Mouse (Mus musculus) lung, embryonic 14.5 days (tissue): ENCODE results near the gene Ttll13. TPM values are rescaled to one million over a fixed set of nuclear protein-coding genes. Genes with fewer than 3 reads are reported as not detected.

ENCODE experiments used
- ATAC-seq: fragments of 200-750 bp; cut with Nextera tagmentation; 2 replicates; pipeline ENCODE4 v1.8.0; 2017; ENCODE audit warnings: mild to moderate bottlenecking, moderate TSS enrichment, moderate library complexity; ENCODE audit not compliant: insufficient read depth
- DNase-seq: peaks from one replicate; pipeline ENCODE4 v3.0.0-alpha.2; 2015
- H3K27ac ChIP-seq: fragments of 300-500 bp; sonication (generic); 2 replicates; pipeline ENCODE4 v1.5.1; 2014; ENCODE audit warnings: low read depth, mild to moderate bottlenecking, moderate library complexity
- H3K27me3 ChIP-seq: fragments of 300-500 bp; sonication (generic); 2 replicates; pipeline ENCODE4 v1.6.1; 2014; ENCODE audit warnings: low read length, control low read depth; ENCODE audit not compliant: insufficient read depth
- H3K36me3 ChIP-seq: fragments of 300-500 bp; sonication (generic); 2 replicates; pipeline ENCODE4 v1.6.1; 2014; ENCODE audit warnings: control low read depth; ENCODE audit not compliant: insufficient read depth
- H3K4me1 ChIP-seq: fragments of 300-500 bp; sonication (generic); 2 replicates; pipeline ENCODE4 v1.6.1; 2014; ENCODE audit warnings: antibody characterized with exemption, control low read depth; ENCODE audit not compliant: insufficient read depth
- H3K4me2 ChIP-seq: fragments of 300-500 bp; sonication (generic); 2 replicates; pipeline ENCODE4 v1.6.1; 2014; ENCODE audit warnings: mild to moderate bottlenecking
- H3K4me3 ChIP-seq: fragments of 300-500 bp; sonication (generic); 2 replicates; pipeline ENCODE4 v1.5.1; 2014; ENCODE audit warnings: low read depth, low read length
- H3K9ac ChIP-seq: fragments of 300-500 bp; sonication (generic); 2 replicates; pipeline ENCODE4 v1.6.1; 2014
- H3K9me3 ChIP-seq: fragments of 300-500 bp; sonication (generic); 2 replicates; pipeline ENCODE4 v1.6.1; 2016; ENCODE audit warnings: low read depth, low read length, control low read depth
- CTCF ChIP-seq: IDR thresholded peaks from 2 replicates; pipeline ENCODE4 v1.5.1; 2016; ENCODE audit warnings: antibody characterized with exemption, low read depth
- WGBS: fragments of 180-500 bp; shearing (Covaris S2); extraction: QIAGEN DNeasy Blood & Tissue Kit; methylation state at CpG from one replicate; pipeline ENCODE4 v1.1.7; 2014; 5-methylcytosine and 5-hydroxymethylcytosine counted together
- polyA plus RNA-seq: library from polyadenylated mRNA; unstranded; fragments of >200 nt; fragmentation: Nextera tagmentation; extraction: Ambion mirVana; gene quantifications from 2 replicates; pipeline ENCODE4 v1.2.1, GENCODE M21; 2014

Gene Ttll13
- polyA plus RNA-seq, 1 experiment from 2014 or later = 0.71 TPM

- Histone ChIP-seq H3K4me1 (no peaks in the 10 kb centered on the region), H3K9ac (no peak overlapping the region), H3K4me3 (no peak overlapping the region), H3K27ac (no peak overlapping the region), H3K9me3 (no peaks in the 10 kb centered on the region), H3K36me3 (peaks cover 72% of the 10 kb centered on the region), H3K27me3 (no peaks in the 10 kb centered on the region), H3K4me2 (no peak overlapping the region)
- WGBS = 75% methylated on average over 10 of the region's 10 CpGs
- ATAC-seq (no peak), DNase-seq (no peak)
- no peak for TF ChIP-seq CTCF
Observed at GRCm38 (mm10) chr7:80280032-80280431, 33.9 kb downstream of the Ttll13 start.

- Histone ChIP-seq H3K27ac (no peak overlapping the region), H3K4me1 (no peaks in the 10 kb centered on the region), H3K9ac (no peak overlapping the region), H3K9me3 (no peaks in the 10 kb centered on the region), H3K27me3 (no peaks in the 10 kb centered on the region), H3K4me2 (no peak overlapping the region), H3K4me3 (no peak overlapping the region), H3K36me3 (peaks cover 74% of the 10 kb centered on the region)
- ATAC-seq (no peak), DNase-seq (no peak)
- TF ChIP-seq CTCF = 0 out of 2 replicates have a peak, but pooled peaks have one; percentile 8
- WGBS = 82% methylated on average over 2 of the region's 2 CpGs
Observed at GRCm38 (mm10) chr7:80280998-80281397, 34.8 kb downstream of the Ttll13 start.

- no peak for ATAC-seq
- H3K36me3 ChIP-seq = peaks cover 74% of the 10 kb centered on the region
- WGBS = 86% methylated on average over 3 of the region's 3 CpGs
Observed at GRCm38 (mm10) chr7:80281646-80282045, 35.5 kb downstream of the Ttll13 start.

GRCm38 (mm10) chr7:80283226-80283918, 37.2 kb downstream of the Ttll13 start:
- no peak overlapping the region for H3K4me3 ChIP-seq
- ATAC-seq (no peak), DNase-seq (no peak)
- H3K27me3 ChIP-seq = no peaks in the 10 kb centered on the region
- no peak overlapping the region for H3K9ac ChIP-seq
- no peaks in the 10 kb centered on the region for H3K4me1 ChIP-seq
- whole genome bisulfite sequencing = 77% methylated on average over 3 of the region's 3 CpGs
- H3K27ac ChIP-seq = no peak overlapping the region
- H3K36me3 ChIP-seq = peaks cover 78% of the 10 kb centered on the region
- TF ChIP-seq CTCF = no peak
- H3K4me2 ChIP-seq = no peak overlapping the region
- no peaks in the 10 kb centered on the region for H3K9me3 ChIP-seq

More at GRCm38 (mm10) chr7:80281646-80282045, 35.5 kb downstream of the Ttll13 start:
- no peak overlapping the region for H3K9ac ChIP-seq
- H3K4me2 ChIP-seq = no peak overlapping the region
- DNase-seq = no peak
- H3K9me3 ChIP-seq = no peaks in the 10 kb centered on the region
- no peak overlapping the region for H3K4me3 ChIP-seq
- TF ChIP-seq CTCF = no peak
- H3K27me3 ChIP-seq = no peaks in the 10 kb centered on the region
- no peaks in the 10 kb centered on the region for H3K4me1 ChIP-seq
- no peak overlapping the region for H3K27ac ChIP-seq

- Histone ChIP-seq H3K9me3 (no peaks in the 10 kb centered on the region), H3K27ac (no peak overlapping the region), H3K27me3 (no peaks in the 10 kb centered on the region), H3K9ac (no peak overlapping the region), H3K36me3 (peaks cover 68% of the 10 kb centered on the region), H3K4me2 (no peak overlapping the region), H3K4me3 (no peak overlapping the region), H3K4me1 (no peaks in the 10 kb centered on the region)
- DNase-seq (no peak), ATAC-seq (no peak)
- WGBS = 72% methylated on average over 5 of the region's 5 CpGs
- TF ChIP-seq CTCF = no peak
Observed at GRCm38 (mm10) chr7:80284391-80284790, 38.2 kb downstream of the Ttll13 start.

- TF ChIP-seq CTCF = no peak
- no peak overlapping the region for H3K4me3 ChIP-seq
- no peaks in the 10 kb centered on the region for H3K9me3 ChIP-seq
- ATAC-seq = no peak
- WGBS = 88% methylated on average over 6 of the region's 6 CpGs
- no peaks in the 10 kb centered on the region for H3K27me3 ChIP-seq
- H3K27ac ChIP-seq = no peak overlapping the region
- H3K4me1 ChIP-seq = no peaks in the 10 kb centered on the region
- H3K4me2 ChIP-seq = no peak overlapping the region
- no peak for DNase-seq
- H3K9ac ChIP-seq = no peak overlapping the region
- H3K36me3 ChIP-seq = peaks cover 72% of the 10 kb centered on the region
Observed at GRCm38 (mm10) chr7:80285725-80286124, 39.5 kb downstream of the Ttll13 start.

GRCm38 (mm10) chr7:80287736-80288135, 41.6 kb downstream of the Ttll13 start:
- WGBS = 76% methylated on average over 10 of the region's 10 CpGs
- DNase-seq (no peak), ATAC-seq (no peak)
- no peak overlapping the region for H3K4me2 ChIP-seq
- no peaks in the 10 kb centered on the region for H3K27me3 ChIP-seq
- no peaks in the 10 kb centered on the region for H3K4me1 ChIP-seq
- H3K9ac ChIP-seq = no peak overlapping the region
- H3K9me3 ChIP-seq = no peaks in the 10 kb centered on the region
- peaks cover 72% of the 10 kb centered on the region for H3K36me3 ChIP-seq
- H3K4me3 ChIP-seq = no peak overlapping the region
- TF ChIP-seq CTCF = no peak
- no peak overlapping the region for H3K27ac ChIP-seq
